Mouse (Mus musculus) cerebellum, adult 8-10 months (tissue): ENCODE results near the gene Golga1.

Experiments used
- DNase-seq: peaks from one replicate; pipeline ENCODE4 v3.0.0; 2022

The Golga1 gene

GRCm38 (mm10) chr2:39005574-39006079 lies 59.7 kb downstream of the Golga1 start, which contains the start of gene Rpl35:
TSS of gene Rpl35 (minus strand) at chr2:39005624.
- DNase-seq: no peak

- DNase-seq: peak; percentile 87
Observed at GRCm38 (mm10) chr2:39004880-39005435, 60.4 kb downstream of the Golga1 start, which contains the start of gene Arpc5l. TSS of gene Arpc5l (plus strand) at chr2:39005348.

- DNase-seq: no peak
Observed at GRCm38 (mm10) chr2:39004372-39004771, 61.0 kb downstream of the Golga1 start.

- DNase-seq: no peak
Observed at GRCm38 (mm10) chr2:39003512-39003911, 61.8 kb downstream of the Golga1 start.

- DNase-seq: no peak
Observed at GRCm38 (mm10) chr2:39003106-39003505, 62.2 kb downstream of the Golga1 start.

- no peak for DNase-seq
Observed at GRCm38 (mm10) chr2:39001866-39002265, 63.5 kb downstream of the Golga1 start.

GRCm38 (mm10) chr2:39000587-39000919 lies 64.8 kb downstream of the Golga1 start:
- DNase-seq: no peak

- DNase-seq: no peak
Observed at GRCm38 (mm10) chr2:38999910-39000586, 65.3 kb downstream of the Golga1 start.

GRCm38 (mm10) chr2:38999381-38999780 lies 66.0 kb downstream of the Golga1 start:
- DNase-seq: no peak

GRCm38 (mm10) chr2:38997386-38998374 lies 67.7 kb downstream of the Golga1 start, which contains the start of gene Wdr38:
TSS of gene Wdr38 (plus strand) at chr2:38997476.
- DNase-seq: peak; percentile 91

GRCm38 (mm10) chr2:38992452-38992851 lies 72.9 kb downstream of the Golga1 start:
- DNase-seq: no peak

- no peak for DNase-seq
Observed at GRCm38 (mm10) chr2:38992004-38992403, 73.3 kb downstream of the Golga1 start.

- DNase-seq: no peak
Observed at GRCm38 (mm10) chr2:38988929-38989328, 76.4 kb downstream of the Golga1 start.

GRCm38 (mm10) chr2:38987803-38988510 lies 77.4 kb downstream of the Golga1 start:
- DNase-seq: no peak

GRCm38 (mm10) chr2:38987371-38987770 lies 78.0 kb downstream of the Golga1 start:
- no peak for DNase-seq

- no peak for DNase-seq
Observed at GRCm38 (mm10) chr2:38986580-38986979, 78.8 kb downstream of the Golga1 start.

- DNase-seq: no peak
Observed at GRCm38 (mm10) chr2:38983456-38983855, 81.9 kb downstream of the Golga1 start.

- no peak for DNase-seq
Observed at GRCm38 (mm10) chr2:38977837-38978236, 87.5 kb downstream of the Golga1 start.

- DNase-seq: no peak
Observed at GRCm38 (mm10) chr2:38975941-38976805, 89.2 kb downstream of the Golga1 start.

GRCm38 (mm10) chr2:38975181-38975580 lies 90.2 kb downstream of the Golga1 start:
- no peak for DNase-seq

- DNase-seq: no peak
Observed at GRCm38 (mm10) chr2:38974171-38974570, 91.2 kb downstream of the Golga1 start.

GRCm38 (mm10) chr2:38973701-38974100 lies 91.6 kb downstream of the Golga1 start:
- DNase-seq: no peak
